Mouse (Mus musculus) liver, embryonic 14.5 days (tissue): ENCODE data around the gene Mapk1. TPM values are rescaled to one million over a fixed set of nuclear protein-coding genes. Genes with fewer than 3 reads are reported as not detected.

Experiments
- ATAC-seq: fragments of 200-750 bp; cut with Nextera tagmentation; 2 replicates; pipeline ENCODE4 v1.8.0; 2017; ENCODE audit warnings: moderate number of reproducible peaks, mild to moderate bottlenecking, moderate library complexity; ENCODE audit not compliant: insufficient read depth
- DNase-seq, 3 experiments: peaks; one replicate each; pipeline ENCODE4 v3.0.0-alpha.2; 2012 to 2013; ENCODE audit warnings: low read depth in 3 of 3, low spot score in 3 of 3
- H3K27ac ChIP-seq: fragments of 300-500 bp; sonication (generic); 2 replicates; pipeline ENCODE4 v1.5.1; 2014; ENCODE audit warnings: moderate library complexity, mild to moderate bottlenecking, control low read depth, inconsistent platforms
- H3K27me3 ChIP-seq: fragments of 300-500 bp; sonication (generic); 2 replicates; pipeline ENCODE4 v1.6.1; 2014; ENCODE audit warnings: mild to moderate bottlenecking, low read length, moderate library complexity; ENCODE audit not compliant: control insufficient read depth, insufficient read depth
- H3K36me3 ChIP-seq: fragments of 300-500 bp; sonication (generic); replicated peaks from 2 replicates; pipeline ENCODE4 v1.6.1; 2014; ENCODE audit warnings: low read depth; ENCODE audit not compliant: control insufficient read depth, insufficient read depth
- H3K4me1 ChIP-seq, 2 experiments: fragments of 200-500 bp in 1 of 2; fragments of 300-500 bp in 1 of 2; sonication (generic) in 1 of 2; replicated peaks; 2 replicates each; pipeline ENCODE4 v1.6.1; 2012 to 2014; ENCODE audit warnings: antibody characterized with exemption in 1 of 2, inconsistent platforms in 1 of 2, low read length in 1 of 2; ENCODE audit not compliant: control insufficient read depth in 2 of 2, insufficient read depth in 2 of 2
- H3K4me2 ChIP-seq: fragments of 300-500 bp; sonication (generic); 2 replicates; pipeline ENCODE4 v1.6.1; 2014; ENCODE audit warnings: low read depth, mild to moderate bottlenecking, control low read depth, moderate library complexity
- H3K4me3 ChIP-seq, 2 experiments: fragments of 200-500 bp in 1 of 2; fragments of 300-500 bp in 1 of 2; sonication (generic) in 1 of 2; 2 replicates each; pipeline ENCODE4 v1.5.1; 2012 to 2014; ENCODE audit warnings: low read depth in 2 of 2, low read length in 2 of 2, mild to moderate bottlenecking in 2 of 2, control low read depth in 1 of 2, inconsistent platforms in 1 of 2, moderate library complexity in 1 of 2; ENCODE audit not compliant: insufficient read depth in 1 of 2
- H3K9ac ChIP-seq: fragments of 300-500 bp; sonication (generic); replicated peaks from 2 replicates; pipeline ENCODE4 v1.6.1; 2014; ENCODE audit warnings: mild to moderate bottlenecking, control low read depth, moderate library complexity
- H3K9me3 ChIP-seq: fragments of 300-500 bp; sonication (generic); 2 replicates; pipeline ENCODE4 v1.6.1; 2016; ENCODE audit warnings: low read length, mixed read lengths; ENCODE audit not compliant: control insufficient read depth
- CTCF ChIP-seq: IDR thresholded peaks from 2 replicates; pipeline ENCODE4 v1.5.1; 2016; ENCODE audit warnings: antibody characterized with exemption, low read depth, control low read depth
- EP300 ChIP-seq: IDR thresholded peaks from 2 replicates; pipeline ENCODE4 v1.6.1; 2016; ENCODE audit warnings: antibody characterized with exemption, low read depth
- WGBS: fragments of 180-500 bp; shearing (Covaris S2); extraction: QIAGEN DNeasy Blood & Tissue Kit; methylation state at CpG from one replicate; pipeline ENCODE4 v1.1.7; 2014; ENCODE audit not compliant: insufficient replicate concordance; 5-methylcytosine and 5-hydroxymethylcytosine counted together
- polyA plus RNA-seq, 2 experiments: library from polyadenylated mRNA; depleted of rRNA in 1 of 2; stranded (reverse) in 1 of 2; unstranded in 1 of 2; fragments of >200 nt; fragmentation: Nextera tagmentation in 1 of 2; extraction: Ambion mirVana in 1 of 2; gene quantifications; 2 replicates each; pipeline versions ENCODE4 v1.2.1 to v1.2.3; 2012 to 2014

Gene Mapk1
- polyA plus RNA-seq, 2 experiments, result 55.1 to 91.6 TPM

GRCm38 (mm10) chr16:17076869-17077268, 93.7 kb downstream of the Mapk1 start:
- TF ChIP-seq EP300, result no peak
- TF ChIP-seq CTCF, result no peak
- no peaks in the 10 kb centered on the region for H3K27me3 ChIP-seq
- no peaks in the 10 kb centered on the region for H3K36me3 ChIP-seq
- no peaks in the 10 kb centered on the region for H3K9me3 ChIP-seq
- H3K27ac ChIP-seq, result no peak overlapping the region
- no peak for DNase-seq
- 0 out of 4 replicates have a peak, but pooled peaks cover 0 to 1% of the 10 kb centered on the region in 2 experiments for H3K4me1 ChIP-seq
- no peak overlapping the region for H3K9ac ChIP-seq
- no peak for ATAC-seq
- no peak overlapping the region for H3K4me2 ChIP-seq
- H3K4me3 ChIP-seq, result no peak overlapping the region

- no peak for DNase-seq
- no peak overlapping the region for H3K27ac ChIP-seq
- ATAC-seq, result no peak
- no peaks in the 10 kb centered on the region for H3K27me3 ChIP-seq
- H3K9ac ChIP-seq, result no peak overlapping the region
- no peak overlapping the region for H3K4me2 ChIP-seq
- H3K9me3 ChIP-seq, result no peaks in the 10 kb centered on the region
- no peak overlapping the region for H3K4me3 ChIP-seq
- TF ChIP-seq EP300, result no peak
- no peak for TF ChIP-seq CTCF
- H3K36me3 ChIP-seq, result no peaks in the 10 kb centered on the region
- WGBS, result 72% methylated on average over 7 of the region's 7 CpGs
- 0 out of 4 replicates have a peak, but pooled peaks cover 0 to 1% of the 10 kb centered on the region in 2 experiments for H3K4me1 ChIP-seq
Observed at GRCm38 (mm10) chr16:17078101-17078500, 94.9 kb downstream of the Mapk1 start.

DNA sequence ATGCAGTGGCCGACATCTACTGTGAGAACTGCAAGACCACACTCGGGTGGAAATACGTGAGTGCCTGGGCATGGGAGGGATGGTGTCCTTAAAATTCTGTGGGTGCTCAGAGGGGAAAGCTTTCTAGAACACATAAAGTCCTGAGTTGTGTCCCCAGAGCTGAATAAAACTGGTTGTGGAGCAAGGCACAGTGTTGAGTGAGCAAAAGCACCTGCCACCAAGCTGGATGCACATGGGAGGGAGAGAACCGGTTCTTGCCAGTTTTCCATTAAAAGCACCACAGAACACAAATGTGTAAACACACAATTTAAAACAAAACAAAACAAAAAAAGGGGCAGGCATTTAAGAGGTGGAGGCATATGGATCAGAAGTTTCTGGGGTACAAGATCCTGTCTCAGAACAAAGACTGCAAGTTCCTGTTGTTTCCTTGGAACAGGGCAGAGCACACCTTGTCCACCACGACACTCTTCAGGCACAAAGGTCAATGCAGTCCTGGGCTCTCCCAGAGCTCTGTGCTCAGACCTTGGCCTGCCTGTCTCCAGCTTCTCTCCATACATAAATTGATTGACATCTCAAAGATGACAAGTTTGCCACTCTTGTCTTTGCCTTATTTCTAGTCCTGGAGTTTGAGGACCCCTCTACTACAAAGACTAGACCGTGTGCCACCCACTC, 99.1 kb downstream of the Mapk1 start:
- H3K9ac ChIP-seq, result no peak overlapping the region
- no peak overlapping the region for H3K4me3 ChIP-seq
- no peak overlapping the region for H3K27ac ChIP-seq
- 81% methylated on average over 6 of the region's 6 CpGs for WGBS
- no peak for ATAC-seq
- H3K9me3 ChIP-seq, result no peaks in the 10 kb centered on the region
- no peak for DNase-seq
- 0 out of 4 replicates have a peak, but pooled peaks cover 0 to 1% of the 10 kb centered on the region in 2 experiments for H3K4me1 ChIP-seq
- peaks cover 7% of the 10 kb centered on the region for H3K36me3 ChIP-seq
- H3K4me2 ChIP-seq, result no peak overlapping the region
- H3K27me3 ChIP-seq, result no peaks in the 10 kb centered on the region
- TF ChIP-seq CTCF (no peak), EP300 (no peak)

GRCm38 (mm10) chr16:17085636-17086035, 102.5 kb downstream of the Mapk1 start:
- Histone ChIP-seq H3K4me3 (no peak overlapping the region), H3K9ac (no peak overlapping the region), H3K4me2 (no peak overlapping the region), H3K36me3 (peaks cover 22% of the 10 kb centered on the region), H3K9me3 (no peaks in the 10 kb centered on the region), H3K27ac (no peak overlapping the region), H3K4me1 (no peaks in the 10 kb centered on the region), H3K27me3 (no peaks in the 10 kb centered on the region)
- DNase-seq (no peak), ATAC-seq (no peak)
- TF ChIP-seq EP300 (no peak), CTCF (no peak)
- WGBS, result 78% methylated on average over 4 of the region's 4 CpGs

DNA sequence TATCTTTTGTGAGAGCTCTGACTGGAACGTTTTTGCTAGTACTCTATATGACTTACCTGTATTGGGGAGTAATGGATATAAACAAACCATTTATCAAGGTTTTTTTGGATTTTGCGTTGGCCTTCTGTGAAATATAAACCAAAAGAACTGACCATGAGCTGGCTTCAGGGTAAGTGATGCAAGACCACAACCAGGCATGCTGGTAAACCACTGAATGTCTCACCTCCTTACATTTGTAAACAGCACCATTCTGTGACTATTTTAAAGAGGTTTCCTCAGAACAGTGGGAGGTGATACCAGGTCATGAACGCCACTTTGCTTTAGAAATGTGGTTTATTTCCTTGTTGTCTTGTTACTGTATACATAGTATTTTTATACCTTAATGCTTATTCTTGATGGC, 103.1 kb downstream of the Mapk1 start:
- no peak overlapping the region for H3K9ac ChIP-seq
- DNase-seq, result no peak
- H3K4me3 ChIP-seq, result no peak overlapping the region
- no peaks in the 10 kb centered on the region for H3K27me3 ChIP-seq
- H3K4me2 ChIP-seq, result no peak overlapping the region
- no peaks in the 10 kb centered on the region for H3K9me3 ChIP-seq
- no peaks in the 10 kb centered on the region for H3K4me1 ChIP-seq
- WGBS, result 79% methylated on average over 3 of the region's 3 CpGs
- no peak for TF ChIP-seq EP300
- H3K36me3 ChIP-seq, result peaks cover 22% of the 10 kb centered on the region
- no peak for ATAC-seq
- H3K27ac ChIP-seq, result no peak overlapping the region
